13 mouse cellular contexts compared by ENCODE assay signal in the genomic region with DNA sequence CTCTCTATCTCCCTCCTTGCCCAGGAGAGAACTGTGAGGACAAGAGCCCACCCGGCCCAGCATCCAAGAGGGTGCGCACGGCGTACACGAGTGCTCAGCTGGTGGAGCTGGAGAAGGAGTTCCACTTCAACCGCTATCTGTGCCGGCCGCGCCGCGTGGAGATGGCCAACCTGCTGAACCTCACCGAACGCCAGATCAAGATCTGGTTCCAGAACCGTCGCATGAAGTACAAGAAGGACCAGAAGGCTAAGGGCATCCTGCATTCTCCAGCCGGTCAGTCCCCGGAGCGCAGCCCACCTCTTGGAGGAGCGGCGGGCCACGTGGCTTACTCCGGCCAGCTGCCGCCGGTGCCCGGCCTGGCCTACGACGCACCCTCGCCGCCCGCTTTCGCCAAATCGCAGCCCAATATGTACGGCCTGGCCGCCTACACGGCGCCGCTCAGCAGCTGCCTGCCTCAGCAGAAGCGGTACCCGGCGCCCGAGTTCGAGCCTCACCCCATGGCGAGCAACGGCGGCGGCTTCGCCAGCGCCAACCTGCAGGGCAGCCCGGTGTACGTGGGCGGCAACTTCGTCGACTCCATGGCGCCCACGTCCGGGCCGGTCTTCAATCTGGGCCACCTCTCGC. TPM values are rescaled to one million over a fixed set of nuclear protein-coding genes. Genes with fewer than 3 reads are reported as not detected.
A peak's percentile ranks its signal among the peaks of the same experiment; 100 is the strongest.
DNase-seq lines count a peak whose midpoint lies in the region; ATAC-seq and TF ChIP-seq lines count a peak whose summit lies in the region.
"Had no signal": no experiment of that assay in that cellular context is flagged by ENCODE, and none has a peak within 500 bp of the region (broad histone marks: within the 10 kb centered on the region; RNA-seq: fewer than 3 reads in every experiment).

No protein-coding gene starts in this region.

- ATAC-seq in midbrain, embryonic 11.5 days (ENCODE audit: low FRiP score) = 0 out of 2 replicates have a peak, but pooled peaks have one; percentile 20
- ATAC-seq in midbrain, embryonic 16.5 days = no peak
- no peak for ATAC-seq in intestine, postnatal 0 days
- ATAC-seq in stomach, postnatal 0 days (ENCODE audit: low FRiP score, low TSS enrichment) = no peak
- ATAC-seq: inflammation-experienced regulatory T-cells, adult 6 months had no signal

- H3K9ac ChIP-seq in midbrain, embryonic 11.5 days (ENCODE audit: low read length) = no peak overlapping the region
- H3K9ac ChIP-seq in midbrain, embryonic 16.5 days (ENCODE audit: low read depth, low read length) = no peak overlapping the region
- H3K9ac ChIP-seq in intestine, postnatal 0 days (ENCODE audit: low read depth, low read length) = no peak overlapping the region
- H3K9ac ChIP-seq in stomach, postnatal 0 days (ENCODE audit: low read length) = no peak overlapping the region
- H3K9ac ChIP-seq: liver, embryonic 14.5 days had no signal

- intact Hi-C loops in gastrocnemius, adult 2 months (cut with DNase I) = no loop called here
- intact Hi-C loops in gastrocnemius, postnatal 14 days (cut with DNase I; ENCODE audit: low total_unique reads) = no loop called here

- no peak overlapping the region for H3K27ac ChIP-seq in gastrocnemius, adult 2 months
- no peak overlapping the region for H3K27ac ChIP-seq in midbrain, embryonic 11.5 days (ENCODE audit: low read depth, low read length)
- H3K27ac ChIP-seq in midbrain, embryonic 16.5 days (ENCODE audit: low read length) = no peak overlapping the region
- no peak overlapping the region for H3K27ac ChIP-seq in intestine, postnatal 0 days (ENCODE audit: low read depth, low read length)
- no peak overlapping the region for H3K27ac ChIP-seq in stomach, postnatal 0 days (replicated peaks)
- H3K27ac ChIP-seq: liver, embryonic 14.5 days had no signal

- no peaks in the 10 kb centered on the region for H3K36me3 ChIP-seq in midbrain, embryonic 11.5 days (ENCODE audit: control insufficient read depth, insufficient read depth, low read length)
- no peaks in the 10 kb centered on the region for H3K36me3 ChIP-seq in midbrain, embryonic 16.5 days (ENCODE audit: control insufficient read depth, insufficient read depth, low read length)
- no peaks in the 10 kb centered on the region for H3K36me3 ChIP-seq in intestine, postnatal 0 days (ENCODE audit: control insufficient read depth, insufficient read depth)
- no peaks in the 10 kb centered on the region for H3K36me3 ChIP-seq in stomach, postnatal 0 days (ENCODE audit: control insufficient read depth, insufficient read depth, low read length)

- H3K4me3 ChIP-seq in gastrocnemius, adult 2 months = peak overlapping the region; percentile 24; the same call in 1 of the 2 replicates
- no peak overlapping the region for H3K4me3 ChIP-seq in midbrain, embryonic 11.5 days (ENCODE audit: low read depth, low read length)
- H3K4me3 ChIP-seq in midbrain, embryonic 16.5 days (ENCODE audit: low read depth, low read length) = no peak overlapping the region
- H3K4me3 ChIP-seq in intestine, postnatal 0 days (ENCODE audit: low read depth, low read length) = peak overlapping the region; percentile 16
- 0 out of 2 replicates have a peak overlapping the region, but pooled peaks have one; percentile 10 for H3K4me3 ChIP-seq in stomach, postnatal 0 days (ENCODE audit: low read depth, low read length)

- H3K9me3 ChIP-seq in midbrain, embryonic 11.5 days (ENCODE audit: control insufficient read depth, low read length) = no peaks in the 10 kb centered on the region
- no peaks in the 10 kb centered on the region for H3K9me3 ChIP-seq in midbrain, embryonic 16.5 days (replicated peaks; ENCODE audit: control insufficient read depth, low read length, poor library complexity, severe bottlenecking)
- no peaks in the 10 kb centered on the region for H3K9me3 ChIP-seq in intestine, postnatal 0 days (ENCODE audit: control insufficient read depth)
- H3K9me3 ChIP-seq in stomach, postnatal 0 days (ENCODE audit: control insufficient read depth, low read length) = no peaks in the 10 kb centered on the region

- H3K4me1 ChIP-seq in midbrain, embryonic 11.5 days (ENCODE audit: control insufficient read depth, insufficient read depth, low read length) = peaks cover 6% of the 10 kb centered on the region
- H3K4me1 ChIP-seq in midbrain, embryonic 16.5 days (ENCODE audit: control insufficient read depth, insufficient read depth, low read length) = peaks cover 5% of the 10 kb centered on the region; the same call in 1 of the 2 replicates
- H3K4me1 ChIP-seq in intestine, postnatal 0 days (replicated peaks; ENCODE audit: control insufficient read depth, insufficient read depth, low read length) = no peaks in the 10 kb centered on the region
- no peaks in the 10 kb centered on the region; the same call in 1 of the 2 replicates for H3K4me1 ChIP-seq in stomach, postnatal 0 days (replicated peaks; ENCODE audit: control insufficient read depth, insufficient read depth)

- DNase-seq in gastrocnemius, adult 2 months = no peak
- DNase-seq in gastrocnemius, postnatal 14 days = no peak
- peak; percentile 95 for DNase-seq in midbrain, embryonic 11.5 days (ENCODE audit: low spot score, missing footprints)
- no peak for DNase-seq in stomach, postnatal 0 days (ENCODE audit: low spot score)
- no peak for DNase-seq in MN1 (ENCODE audit: low spot score)
- DNase-seq in c-Kit-positive CD71-positive TER-119-positive erythroid progenitor cells, embryonic 14.5 days (ENCODE audit: low spot score) = no peak
- DNase-seq: thymus, adult 18-20 months had no signal

- peaks cover 97% of the 10 kb centered on the region for H3K27me3 ChIP-seq in midbrain, embryonic 11.5 days (ENCODE audit: control insufficient read depth, insufficient read depth, low read length)
- peaks cover 83% of the 10 kb centered on the region for H3K27me3 ChIP-seq in midbrain, embryonic 16.5 days (ENCODE audit: control insufficient read depth, insufficient read depth, low read depth, low read length)
- peaks cover 88% of the 10 kb centered on the region for H3K27me3 ChIP-seq in intestine, postnatal 0 days (replicated peaks; ENCODE audit: control insufficient read depth, insufficient read depth, low read length)
- peaks cover 44% of the 10 kb centered on the region for H3K27me3 ChIP-seq in stomach, postnatal 0 days (ENCODE audit: control insufficient read depth, insufficient read depth, low read length)

- TF ChIP-seq EP300 in stomach, postnatal 0 days (optimal IDR thresholded peaks at IDR 0.05) = no peak

- under 1% methylated on average over 58 of the region's 58 CpGs for WGBS in midbrain, embryonic 11.5 days
- under 1% methylated on average over 53 of the region's 58 CpGs for WGBS in midbrain, embryonic 16.5 days
- 26% methylated on average over 56 of the region's 58 CpGs for WGBS in intestine, postnatal 0 days
- WGBS in stomach, postnatal 0 days = 6% methylated on average over 55 of the region's 58 CpGs

- H3K4me2 ChIP-seq in midbrain, embryonic 11.5 days = no peak overlapping the region
- H3K4me2 ChIP-seq in midbrain, embryonic 16.5 days (ENCODE audit: low read length) = no peak overlapping the region
- peak overlapping the region; percentile 17 for H3K4me2 ChIP-seq in intestine, postnatal 0 days (replicated peaks; ENCODE audit: low read depth)
- no peak overlapping the region for H3K4me2 ChIP-seq in stomach, postnatal 0 days (replicated peaks; ENCODE audit: low read depth)

- TF ChIP-seq CTCF in gastrocnemius, adult 2 months (IDR thresholded peaks at IDR 0.05) = no peak
- no peak for TF ChIP-seq CTCF in intestine, postnatal 0 days (IDR thresholded peaks at IDR 0.05; ENCODE audit: low read depth)
- no peak for TF ChIP-seq CTCF in stomach, postnatal 0 days (IDR thresholded peaks at IDR 0.05; ENCODE audit: low read depth)

RNA-seq across cellular contexts. Expression of gene Hoxd1, which starts 16.4 kb away (rescaled TPM):
- total RNA-seq in gastrocnemius, adult 2 months (2021) = not detected
- not detected for total RNA-seq in gastrocnemius, postnatal 14 days (2021)
- not detected in 2 replicates for polyA plus RNA-seq in midbrain, embryonic 11.5 days (2014; fragmentation: Nextera tagmentation; extraction: Ambion mirVana)
- 0.11 TPM in 1 of 2 replicates, not detected in the other for polyA plus RNA-seq in midbrain, embryonic 16.5 days (2015; fragmentation: Nextera tagmentation; extraction: Ambion mirVana)
- not detected in 2 replicates for polyA plus RNA-seq in intestine, postnatal 0 days (2015; fragmentation: Nextera tagmentation; extraction: Ambion mirVana)
- not detected in 2 replicates for polyA plus RNA-seq in stomach, postnatal 0 days (2015; fragmentation: Nextera tagmentation; extraction: Ambion mirVana)
- total RNA-seq: adrenal gland, adult 2 months had no signal
- polyA plus RNA-seq: adrenal gland, adult 2 months; C2C12; inflammation-experienced regulatory T-cells, adult 6 months; liver, embryonic 14.5 days had no signal

RNA-seq across cellular contexts. Expression of gene Gm28230, which starts 19.9 kb away (rescaled TPM):
- under 1 TPM; 0.08 to 0.36 TPM for total RNA-seq in gastrocnemius, adult 2 months (2021)
- total RNA-seq in gastrocnemius, postnatal 14 days (2021) = under 1 TPM; 0.33 to 0.35 TPM
- not detected in 2 replicates for polyA plus RNA-seq in midbrain, embryonic 11.5 days (2014; fragmentation: Nextera tagmentation; extraction: Ambion mirVana)
- not detected in 2 replicates for polyA plus RNA-seq in midbrain, embryonic 16.5 days (2015; fragmentation: Nextera tagmentation; extraction: Ambion mirVana)
- 0.17 TPM in 1 of 2 replicates, not detected in the other for polyA plus RNA-seq in intestine, postnatal 0 days (2015; fragmentation: Nextera tagmentation; extraction: Ambion mirVana)
- not detected in 2 replicates for polyA plus RNA-seq in stomach, postnatal 0 days (2015; fragmentation: Nextera tagmentation; extraction: Ambion mirVana)
- polyA plus RNA-seq: C2C12; inflammation-experienced regulatory T-cells, adult 6 months; liver, embryonic 14.5 days had no signal

RNA-seq across cellular contexts. Expression of gene Hoxd4, which starts 34.7 kb away (rescaled TPM):
- total RNA-seq in gastrocnemius, adult 2 months (2021) = 1 to 10 TPM; 1.4 to 2.0 TPM
- total RNA-seq in gastrocnemius, postnatal 14 days (2021) = 1 to 10 TPM; 1.4 to 2.7 TPM
- not detected in 2 replicates for polyA plus RNA-seq in midbrain, embryonic 11.5 days (2014; fragmentation: Nextera tagmentation; extraction: Ambion mirVana)
- not detected in 2 replicates for polyA plus RNA-seq in midbrain, embryonic 16.5 days (2015; fragmentation: Nextera tagmentation; extraction: Ambion mirVana)
- polyA plus RNA-seq in intestine, postnatal 0 days (2015; fragmentation: Nextera tagmentation; extraction: Ambion mirVana) = 0.20 and 0.51 TPM in 2 replicates
- 0.08 and 0.19 TPM in 2 replicates for polyA plus RNA-seq in stomach, postnatal 0 days (2015; fragmentation: Nextera tagmentation; extraction: Ambion mirVana)
- polyA plus RNA-seq: C2C12; inflammation-experienced regulatory T-cells, adult 6 months had no signal

RNA-seq across cellular contexts. Expression of gene Hoxd3, which starts 34.7 kb away (rescaled TPM):
- total RNA-seq in gastrocnemius, adult 2 months (2021) = not detected
- total RNA-seq in gastrocnemius, postnatal 14 days (2021) = not detected
- 0.07 and 0.14 TPM in 2 replicates for polyA plus RNA-seq in midbrain, embryonic 11.5 days (2014; fragmentation: Nextera tagmentation; extraction: Ambion mirVana)
- 0.17 TPM in 1 of 2 replicates, not detected in the other for polyA plus RNA-seq in midbrain, embryonic 16.5 days (2015; fragmentation: Nextera tagmentation; extraction: Ambion mirVana)
- polyA plus RNA-seq in intestine, postnatal 0 days (2015; fragmentation: Nextera tagmentation; extraction: Ambion mirVana) = 3.2 and 3.3 TPM in 2 replicates
- 1.3 and 1.5 TPM in 2 replicates for polyA plus RNA-seq in stomach, postnatal 0 days (2015; fragmentation: Nextera tagmentation; extraction: Ambion mirVana)
- polyA plus RNA-seq: C2C12; inflammation-experienced regulatory T-cells, adult 6 months had no signal

RNA-seq across cellular contexts. Expression of gene Hoxd8, which starts 42.0 kb away (rescaled TPM):
- total RNA-seq in gastrocnemius, adult 2 months (2021) = 10 to 100 TPM; 39.3 to 49.0 TPM
- 10 to 100 TPM; 30.0 to 38.2 TPM for total RNA-seq in gastrocnemius, postnatal 14 days (2021)
- 0.11 TPM in 1 of 2 replicates, not detected in the other for polyA plus RNA-seq in midbrain, embryonic 11.5 days (2014; fragmentation: Nextera tagmentation; extraction: Ambion mirVana)
- not detected in 2 replicates for polyA plus RNA-seq in midbrain, embryonic 16.5 days (2015; fragmentation: Nextera tagmentation; extraction: Ambion mirVana)
- 2.2 and 2.7 TPM in 2 replicates for polyA plus RNA-seq in intestine, postnatal 0 days (2015; fragmentation: Nextera tagmentation; extraction: Ambion mirVana)
- 1.3 TPM in 2 replicates for polyA plus RNA-seq in stomach, postnatal 0 days (2015; fragmentation: Nextera tagmentation; extraction: Ambion mirVana)
- polyA plus RNA-seq: C2C12; inflammation-experienced regulatory T-cells, adult 6 months had no signal

Comparison
In these comparisons a context has a peak if more than half of its experiments do, and no peak if none do; other contexts are left out.
1. H3K4me3 ChIP-seq: peak in gastrocnemius, adult 2 months (single experiment), intestine, postnatal 0 days (single experiment) and stomach, postnatal 0 days (single experiment); none in midbrain, embryonic 11.5 days (single experiment) and midbrain, embryonic 16.5 days (single experiment).